Mouse (Mus musculus) heart, embryonic 14.5 days (tissue): ENCODE measurements around the gene Gatc. TPM values are rescaled to one million over a fixed set of nuclear protein-coding genes. Genes with fewer than 3 reads are reported as not detected.
A peak's percentile ranks its signal among the peaks of the same experiment; 100 is the strongest.

Experiments
- ATAC-seq: fragments of 200-750 bp; cut with Nextera tagmentation; 2 replicates; pipeline ENCODE4 v1.8.0; 2017; ENCODE audit warnings: low read depth, moderate TSS enrichment; ENCODE audit not compliant: insufficient number of reproducible peaks, insufficient read depth, low FRiP score
- H3K27ac ChIP-seq, 2 experiments: fragments of 200-500 bp in 1 of 2; fragments of 300-500 bp in 1 of 2; sonication (generic) in 1 of 2; replicated peaks in 1 of 2; 2 replicates each; pipeline ENCODE4 v1.5.1; 2012 to 2014; ENCODE audit warnings: low read depth in 2 of 2, low read length in 2 of 2, control low read depth in 1 of 2, mild to moderate bottlenecking in 1 of 2, mixed read lengths in 1 of 2; ENCODE audit not compliant: control insufficient read depth in 1 of 2, insufficient read depth in 1 of 2
- H3K27me3 ChIP-seq: fragments of 300-500 bp; sonication (generic); 2 replicates; pipeline ENCODE4 v1.6.1; 2014; ENCODE audit warnings: mild to moderate bottlenecking, low read length, control low read depth; ENCODE audit not compliant: control insufficient read depth, insufficient read depth
- H3K36me3 ChIP-seq: fragments of 300-500 bp; sonication (generic); 2 replicates; pipeline ENCODE4 v1.6.1; 2014; ENCODE audit warnings: mild to moderate bottlenecking, control low read depth, low read length, mixed read lengths; ENCODE audit not compliant: control insufficient read depth, insufficient read depth
- H3K4me1 ChIP-seq, 2 experiments: fragments of 200-500 bp in 1 of 2; fragments of 300-500 bp in 1 of 2; sonication (generic) in 1 of 2; 2 replicates each; pipeline ENCODE4 v1.6.1; 2012 to 2014; ENCODE audit warnings: low read length in 2 of 2, control low read depth in 1 of 2, mixed read lengths in 1 of 2; ENCODE audit not compliant: control insufficient read depth in 2 of 2, insufficient read depth in 2 of 2
- H3K4me2 ChIP-seq: fragments of 300-500 bp; sonication (generic); 2 replicates; pipeline ENCODE4 v1.6.1; 2014; ENCODE audit warnings: mild to moderate bottlenecking, low read length
- H3K4me3 ChIP-seq, 2 experiments: fragments of 200-500 bp in 1 of 2; fragments of 300-500 bp in 1 of 2; sonication (generic) in 1 of 2; 2 replicates each; pipeline ENCODE4 v1.5.1; 2012 to 2014; ENCODE audit warnings: low read length in 2 of 2, mild to moderate bottlenecking in 2 of 2, control low read depth in 1 of 2, low read depth in 1 of 2, moderate library complexity in 1 of 2; ENCODE audit not compliant: control insufficient read depth in 1 of 2, insufficient read depth in 1 of 2
- H3K9ac ChIP-seq: fragments of 300-500 bp; sonication (generic); 2 replicates; pipeline ENCODE4 v1.6.1; 2014; ENCODE audit warnings: mild to moderate bottlenecking, low read length
- H3K9me3 ChIP-seq: fragments of 300-500 bp; sonication (generic); 2 replicates; pipeline ENCODE4 v1.6.1; 2016; ENCODE audit warnings: low read length, control low read depth; ENCODE audit not compliant: control insufficient read depth
- WGBS: fragments of 180-500 bp; shearing (Covaris S2); extraction: QIAGEN DNeasy Blood & Tissue Kit; methylation state at CpG from one replicate; pipeline ENCODE4 v1.1.7; 2014; 5-methylcytosine and 5-hydroxymethylcytosine counted together
- polyA plus RNA-seq: library from polyadenylated mRNA; unstranded; fragments of >200 nt; fragmentation: Nextera tagmentation; extraction: Ambion mirVana; gene quantifications from 2 replicates; pipeline ENCODE4 v1.2.1, GENCODE M21; 2014

Gatc gene
- polyA plus RNA-seq, 1 experiment from 2014 or later: 28.3 TPM

- Histone ChIP-seq H3K4me3 (peak overlapping the region; percentile 74 to 77), H3K9ac (peak overlapping the region; percentile 87), H3K4me2 (peak overlapping the region; percentile 85), H3K36me3 (peaks cover 30% of the 10 kb centered on the region), H3K4me1 (peaks cover 0 to 7% of the 10 kb centered on the region in 2 experiments; a peak in 2 of 4 replicates), H3K9me3 (0 out of 2 replicates have a peak, but pooled peaks cover 3% of the 10 kb centered on the region), H3K27ac (peak overlapping the region; percentile 69 to 74), H3K27me3 (no peaks in the 10 kb centered on the region)
- no peak for ATAC-seq
- WGBS: under 1% methylated on average over 18 of the region's 18 CpGs
Measured at GRCm38 (mm10) chr5:115349225-115349555, 8.2 kb upstream of the Gatc start.

- 0 out of 2 replicates have a peak, but pooled peaks cover 3% of the 10 kb centered on the region for H3K9me3 ChIP-seq
- peak within 1 kb of the TSS; percentile 74 to 93 for H3K4me3 ChIP-seq
- peak within 1 kb of the TSS; percentile 85 for H3K4me2 ChIP-seq
- ATAC-seq: peak; percentile 92
- under 1% methylated on average over 64 of the region's 74 CpGs for WGBS
- H3K27me3 ChIP-seq: no peaks in the 10 kb centered on the region
- peak within 1 kb of the TSS; percentile 69 to 74 for H3K27ac ChIP-seq
- peaks cover 35% of the 10 kb centered on the region for H3K36me3 ChIP-seq
- H3K9ac ChIP-seq: peak within 1 kb of the TSS; percentile 87
- H3K4me1 ChIP-seq: peaks cover 0 to 7% of the 10 kb centered on the region in 2 experiments; a peak in 2 of 4 replicates
Measured at GRCm38 (mm10) chr5:115348546-115349224, 7.7 kb upstream of the Gatc start, which contains the start of gene Cox6a1. Gene Cox6a1 (minus strand): TSS chr5:115348981.

GRCm38 (mm10) chr5:115347564-115347963, 6.6 kb upstream of the Gatc start:
- Histone ChIP-seq H3K36me3 (peaks cover 46% of the 10 kb centered on the region), H3K27ac (peak overlapping the region in 1 of 2 experiments; percentile 56; a peak in 2 of 4 replicates), H3K4me3 (peak overlapping the region; percentile 74 to 93), H3K9me3 (0 out of 2 replicates have a peak, but pooled peaks cover 3% of the 10 kb centered on the region), H3K4me1 (peaks cover 0 to 7% of the 10 kb centered on the region in 2 experiments; a peak in 2 of 4 replicates), H3K27me3 (no peaks in the 10 kb centered on the region), H3K9ac (peak overlapping the region; percentile 87), H3K4me2 (peak overlapping the region; percentile 85)
- ATAC-seq: peak; percentile 16; the same call in 1 of the 2 replicates
- WGBS: 1% methylated on average over 5 of the region's 5 CpGs

GRCm38 (mm10) chr5:115341314-115342165, 562 bp upstream of the Gatc start:
- peaks cover 45% of the 10 kb centered on the region for H3K36me3 ChIP-seq

GRCm38 (mm10) chr5:115340007-115340406, 971 bp downstream of the Gatc start:
- 18% methylated on average over 7 of the region's 7 CpGs for WGBS
- Histone ChIP-seq H3K9ac (peak overlapping the region; percentile 92), H3K36me3 (peaks cover 45% of the 10 kb centered on the region), H3K27ac (no peak overlapping the region), H3K27me3 (no peaks in the 10 kb centered on the region), H3K4me3 (peak overlapping the region in 1 of 2 experiments; percentile 91; a peak in 2 of 4 replicates), H3K9me3 (no peaks in the 10 kb centered on the region), H3K4me2 (peak overlapping the region; percentile 87), H3K4me1 (peaks cover 2 to 16% of the 10 kb centered on the region in 2 experiments)
- ATAC-seq: no peak

More at GRCm38 (mm10) chr5:115341314-115342165, 562 bp upstream of the Gatc start:
- peak overlapping the region; percentile 91 to 94 for H3K4me3 ChIP-seq
- no peak for ATAC-seq
- no peaks in the 10 kb centered on the region for H3K9me3 ChIP-seq
- H3K27ac ChIP-seq: peak overlapping the region; percentile 6 to 81; a peak in 2 of 4 replicates
- H3K4me2 ChIP-seq: peak overlapping the region; percentile 87
- no peaks in the 10 kb centered on the region for H3K27me3 ChIP-seq
- 10% methylated on average over 36 of the region's 36 CpGs for WGBS
- peaks cover 2 to 16% of the 10 kb centered on the region in 2 experiments for H3K4me1 ChIP-seq
- H3K9ac ChIP-seq: peak overlapping the region; percentile 92

GRCm38 (mm10) chr5:115333626-115334025, 7.4 kb downstream of the Gatc start:
- Histone ChIP-seq H3K27ac (peak overlapping the region; percentile 40 to 55; a peak in 3 of 4 replicates), H3K4me2 (no peak overlapping the region), H3K4me3 (no peak overlapping the region), H3K27me3 (no peaks in the 10 kb centered on the region), H3K4me1 (peaks cover 10 to 15% of the 10 kb centered on the region in 2 experiments), H3K9ac (no peak overlapping the region; the same call in 1 of the 2 replicates), H3K9me3 (no peaks in the 10 kb centered on the region), H3K36me3 (peaks cover 69% of the 10 kb centered on the region)
- ATAC-seq: no peak
- 53% methylated on average over 3 of the region's 3 CpGs for WGBS

- Histone ChIP-seq H3K4me2 (no peak overlapping the region), H3K9ac (no peak overlapping the region), H3K27ac (peak overlapping the region; percentile 1 to 50; a peak in 1 of 4 replicates), H3K4me3 (no peak overlapping the region), H3K9me3 (no peaks in the 10 kb centered on the region), H3K27me3 (no peaks in the 10 kb centered on the region), H3K36me3 (peaks cover 63% of the 10 kb centered on the region), H3K4me1 (peaks cover 13 to 25% of the 10 kb centered on the region in 2 experiments)
- no peak for ATAC-seq
- WGBS: 55% methylated on average over 9 of the region's 9 CpGs
Measured at GRCm38 (mm10) chr5:115330955-115331354, 10.0 kb downstream of the Gatc start.
